19 mouse cellular contexts compared by ENCODE assay signal in the genomic region with DNA sequence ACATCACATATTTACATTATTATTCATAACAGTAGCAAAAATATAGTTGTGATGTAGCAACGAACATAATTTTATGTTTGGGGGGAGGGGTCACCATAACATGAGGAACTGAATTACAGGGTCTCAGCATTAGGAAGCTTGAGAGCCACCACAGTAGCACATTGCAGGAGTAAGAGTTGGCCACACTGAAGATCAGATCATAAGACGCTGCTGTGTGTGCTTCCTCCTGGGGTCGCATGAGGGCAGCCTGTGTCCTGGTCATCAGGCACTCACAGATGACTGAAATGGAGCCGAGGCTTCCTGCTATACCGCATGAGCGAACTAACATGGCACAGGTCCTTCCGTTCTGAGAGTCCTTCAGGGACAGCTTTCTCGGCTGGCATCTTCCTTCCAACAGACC.
DNase-seq lines count a peak whose midpoint lies in the region; ATAC-seq and TF ChIP-seq lines count a peak whose summit lies in the region.
"Had no signal": no experiment of that assay in that cellular context is flagged by ENCODE, and none has a peak within 500 bp of the region (broad histone marks: within the 10 kb centered on the region; RNA-seq: fewer than 3 reads in every experiment).

No protein-coding gene starts in this region.

- ATAC-seq in midbrain, postnatal 0 days (ENCODE audit: low FRiP score): no peak
- ATAC-seq in midbrain, embryonic 16.5 days: no peak
- ATAC-seq in stomach, postnatal 0 days (ENCODE audit: low FRiP score, low TSS enrichment): no peak
- ATAC-seq: activated CD4-positive, CD25-positive, alpha-beta regulatory T cell, adult 4 months had no signal

- peak; percentile 3 to 6 for DNase-seq in heart, postnatal 10 days
- DNase-seq in heart, adult 8-10 months (ENCODE audit: low spot score): no peak
- no peak for DNase-seq in layer of hippocampus, adult 2 months (ENCODE audit: low spot score in 2 of 2)
- no peak for DNase-seq in layer of hippocampus, postnatal 14 days (ENCODE audit: low spot score in 2 of 2)
- no peak for DNase-seq in midbrain, postnatal 0 days (ENCODE audit: low spot score)
- DNase-seq in stomach, postnatal 0 days (ENCODE audit: low spot score): no peak
- DNase-seq in spleen, postnatal 4 days (ENCODE audit: low spot score in 2 of 2): no peak
- DNase-seq: cerebellum, postnatal 10 days; gastrocnemius, postnatal 25 days; kidney, adult 11 months; right cerebral cortex, postnatal 25 days; thymus, adult 2 months had no signal

- TF ChIP-seq CTCF in layer of hippocampus, adult 2 months (conservative IDR thresholded peaks at IDR 0.05): peak; percentile 41
- peak; percentile 25; the same call in 1 of the 2 replicates for TF ChIP-seq CTCF in midbrain, postnatal 0 days (IDR thresholded peaks at IDR 0.05)
- peak; percentile 44 for TF ChIP-seq CTCF in stomach, postnatal 0 days (IDR thresholded peaks at IDR 0.05; ENCODE audit: low read depth)

- no peaks in the 10 kb centered on the region for H3K9me3 ChIP-seq in midbrain, postnatal 0 days (ENCODE audit: low read length)
- no peaks in the 10 kb centered on the region for H3K9me3 ChIP-seq in midbrain, embryonic 16.5 days (replicated peaks; ENCODE audit: control insufficient read depth, low read length, poor library complexity, severe bottlenecking)
- H3K9me3 ChIP-seq in stomach, postnatal 0 days (ENCODE audit: control insufficient read depth, low read length): no peaks in the 10 kb centered on the region
- H3K9me3 ChIP-seq: embryonic facial prominence, embryonic 12.5 days; heart, embryonic 15.5 days; hindbrain, embryonic 12.5 days; neural tube, embryonic 13.5 days had no signal

- H3K27me3 ChIP-seq in midbrain, postnatal 0 days (ENCODE audit: insufficient read depth, low read length): no peaks in the 10 kb centered on the region
- H3K27me3 ChIP-seq in midbrain, embryonic 16.5 days (ENCODE audit: control insufficient read depth, insufficient read depth, low read depth, low read length): no peaks in the 10 kb centered on the region
- H3K27me3 ChIP-seq in stomach, postnatal 0 days (ENCODE audit: control insufficient read depth, insufficient read depth, low read length): no peaks in the 10 kb centered on the region
- H3K27me3 ChIP-seq: embryonic facial prominence, embryonic 12.5 days; heart, embryonic 15.5 days; hindbrain, embryonic 12.5 days; neural tube, embryonic 13.5 days had no signal

- H3K27ac ChIP-seq in layer of hippocampus, adult 2 months: no peak overlapping the region
- H3K27ac ChIP-seq in midbrain, postnatal 0 days (ENCODE audit: low read depth, low read length): no peak overlapping the region
- H3K27ac ChIP-seq in midbrain, embryonic 16.5 days (ENCODE audit: low read length): no peak overlapping the region
- no peak overlapping the region for H3K27ac ChIP-seq in stomach, postnatal 0 days (replicated peaks)
- H3K27ac ChIP-seq: embryonic facial prominence, embryonic 12.5 days; heart, embryonic 15.5 days; hindbrain, embryonic 12.5 days; liver, embryonic 14.5 days; neural tube, embryonic 13.5 days had no signal

- intact Hi-C loops in heart, postnatal 10 days (cut with DNase I): no loop called here

- no peaks in the 10 kb centered on the region for H3K4me1 ChIP-seq in midbrain, postnatal 0 days (ENCODE audit: insufficient read depth, low read length)
- H3K4me1 ChIP-seq in midbrain, embryonic 16.5 days (ENCODE audit: control insufficient read depth, insufficient read depth, low read length): no peaks in the 10 kb centered on the region
- no peaks in the 10 kb centered on the region for H3K4me1 ChIP-seq in stomach, postnatal 0 days (replicated peaks; ENCODE audit: control insufficient read depth, insufficient read depth)
- H3K4me1 ChIP-seq: embryonic facial prominence, embryonic 12.5 days; heart, embryonic 15.5 days; hindbrain, embryonic 12.5 days had no signal

- no peaks in the 10 kb centered on the region for H3K36me3 ChIP-seq in midbrain, postnatal 0 days (ENCODE audit: insufficient read depth, low read length)
- H3K36me3 ChIP-seq in midbrain, embryonic 16.5 days (ENCODE audit: control insufficient read depth, insufficient read depth, low read length): no peaks in the 10 kb centered on the region
- no peaks in the 10 kb centered on the region for H3K36me3 ChIP-seq in stomach, postnatal 0 days (ENCODE audit: control insufficient read depth, insufficient read depth, low read length)
- H3K36me3 ChIP-seq: embryonic facial prominence, embryonic 12.5 days; heart, embryonic 15.5 days; hindbrain, embryonic 12.5 days; neural tube, embryonic 13.5 days had no signal

- H3K9ac ChIP-seq in midbrain, postnatal 0 days (replicated peaks; ENCODE audit: low read length, poor library complexity, severe bottlenecking): no peak overlapping the region
- no peak overlapping the region for H3K9ac ChIP-seq in midbrain, embryonic 16.5 days (ENCODE audit: low read depth, low read length)
- H3K9ac ChIP-seq in stomach, postnatal 0 days (ENCODE audit: low read length): no peak overlapping the region
- H3K9ac ChIP-seq: embryonic facial prominence, embryonic 12.5 days; heart, embryonic 15.5 days; hindbrain, embryonic 12.5 days; liver, embryonic 14.5 days; neural tube, embryonic 13.5 days had no signal

- H3K4me2 ChIP-seq in midbrain, postnatal 0 days (ENCODE audit: low read depth, low read length, poor library complexity, severe bottlenecking): no peak overlapping the region
- H3K4me2 ChIP-seq in midbrain, embryonic 16.5 days (ENCODE audit: low read length): no peak overlapping the region
- no peak overlapping the region for H3K4me2 ChIP-seq in stomach, postnatal 0 days (replicated peaks; ENCODE audit: low read depth)
- H3K4me2 ChIP-seq: embryonic facial prominence, embryonic 12.5 days; heart, embryonic 15.5 days; hindbrain, embryonic 12.5 days; neural tube, embryonic 13.5 days had no signal

- H3K4me3 ChIP-seq in layer of hippocampus, adult 2 months: no peak overlapping the region
- no peak overlapping the region for H3K4me3 ChIP-seq in midbrain, postnatal 0 days (ENCODE audit: low read depth, low read length)
- no peak overlapping the region for H3K4me3 ChIP-seq in midbrain, embryonic 16.5 days (ENCODE audit: low read depth, low read length)
- no peak overlapping the region for H3K4me3 ChIP-seq in stomach, postnatal 0 days (ENCODE audit: low read depth, low read length)
- H3K4me3 ChIP-seq: embryonic facial prominence, embryonic 12.5 days; heart, embryonic 15.5 days; hindbrain, embryonic 12.5 days; neural tube, embryonic 13.5 days had no signal

- no peak for TF ChIP-seq EP300 in stomach, postnatal 0 days (optimal IDR thresholded peaks at IDR 0.05)

- 83% methylated on average over 8 of the region's 8 CpGs for WGBS in midbrain, postnatal 0 days
- 87% methylated on average over 8 of the region's 8 CpGs for WGBS in midbrain, embryonic 16.5 days
- WGBS in stomach, postnatal 0 days: 81% methylated on average over 8 of the region's 8 CpGs

Comparison
In these comparisons a context has a peak if more than half of its experiments do, and no peak if none do; other contexts are left out.
1. DNase-seq: peak in heart, postnatal 10 days (2 of 2); none in heart, adult 8-10 months (single experiment), layer of hippocampus, adult 2 months (0 of 2), layer of hippocampus, postnatal 14 days (0 of 2), midbrain, postnatal 0 days (single experiment), stomach, postnatal 0 days (single experiment) and spleen, postnatal 4 days (0 of 2).
2. Peak in every context shown above with its lines, with median percentiles within 50 percentile points of each other: CTCF ChIP-seq.